Mouse (Mus musculus): Measurements from ENCODE around the gene Kat5.

DNA sequence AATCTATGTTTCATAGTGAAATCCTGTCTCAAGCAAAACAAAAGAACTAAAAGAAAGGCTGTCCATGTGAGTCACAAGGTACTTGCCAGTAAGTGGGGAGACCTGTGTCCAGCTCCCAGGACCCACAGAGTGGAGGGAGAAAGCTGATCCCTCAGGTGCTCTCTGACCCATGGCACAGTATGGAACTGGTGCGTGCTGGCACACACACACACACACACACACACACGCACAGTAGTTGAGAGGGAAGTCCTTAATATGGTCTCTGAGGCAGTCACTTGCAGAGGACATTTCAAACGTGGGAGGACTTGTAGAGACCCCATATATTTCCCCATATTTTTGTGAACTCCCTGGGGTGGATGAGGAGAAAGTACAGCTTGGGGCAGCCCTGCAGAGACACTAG is 48.2 kb downstream of the Kat5 start:
- no peak for TF ChIP-seq POLR2A (IDR thresholded peaks at IDR 0.05; ENCODE audit: borderline replicate concordance, extremely low read depth, insufficient read depth, insufficient read length, poor library complexity, severe bottlenecking)
- TF ChIP-seq CTCF (IDR thresholded peaks at IDR 0.05; ENCODE audit: borderline replicate concordance, extremely low read depth, insufficient read depth, insufficient read length), result no peak

Measured in brain, embryonic 14.5 days (tissue).